Mouse (Mus musculus) small intestine, adult 2 months (tissue): ENCODE results near the gene Alkbh6.

Experiments
- CTCF ChIP-seq: fragments of 200-500 bp; IDR thresholded peaks from 2 replicates; pipeline ENCODE4 v1.5.1; 2012; ENCODE audit warnings: low read depth, mild to moderate bottlenecking, control low read depth, inconsistent platforms, low read length, moderate library complexity, mixed read lengths; ENCODE audit not compliant: insufficient replicate concordance, insufficient read length; ENCODE audit errors: extremely low read depth
- POLR2A ChIP-seq: fragments of 200-500 bp; IDR thresholded peaks from 2 replicates; pipeline ENCODE4 v1.6.1; 2012; ENCODE audit warnings: low read depth, mild to moderate bottlenecking, control low read depth, inconsistent platforms, low read length, moderate library complexity

DNA sequence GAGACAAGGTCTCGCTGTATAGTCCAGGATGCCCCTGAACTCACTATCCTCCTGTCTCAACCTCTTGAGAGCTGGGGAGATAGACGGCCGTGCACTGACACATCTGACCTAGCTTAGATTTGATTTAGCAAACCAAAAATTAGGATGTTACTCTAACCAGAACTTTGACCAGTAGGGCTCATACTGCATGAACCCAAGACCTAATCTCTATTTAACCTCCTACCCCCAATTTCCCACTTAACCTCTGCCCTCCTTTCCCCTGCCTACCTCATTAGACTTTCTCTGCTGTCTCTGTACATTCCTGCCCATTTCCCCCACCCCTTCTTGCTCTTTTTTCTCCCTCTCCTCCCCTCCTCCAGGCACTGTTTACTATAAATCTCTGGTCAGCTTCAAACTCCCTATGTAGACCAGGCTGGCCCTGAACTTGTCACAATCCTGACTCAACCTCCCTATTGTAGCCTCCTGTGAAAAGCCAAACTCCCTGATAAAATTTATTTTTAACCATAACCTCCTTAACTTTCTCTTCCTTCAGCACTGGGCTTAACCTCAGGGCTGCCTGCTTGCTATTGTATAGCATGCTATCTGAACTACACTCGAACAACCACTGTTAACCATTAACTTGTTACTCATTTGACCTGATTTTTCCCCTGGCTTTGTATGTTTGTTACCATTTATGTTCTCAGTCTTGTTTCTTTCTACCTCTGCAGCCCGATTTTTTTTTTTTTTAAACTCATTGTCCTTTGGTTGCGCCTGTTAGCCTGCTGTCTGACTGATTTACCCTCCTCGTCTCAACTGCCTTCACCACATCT, 50.1 kb downstream of the Alkbh6 start:
- TF ChIP-seq CTCF (no peak), POLR2A (no peak)
